Mouse (Mus musculus) liver, embryonic 14.5 days (tissue): ENCODE measurements around the gene Sh3bp4.

Source experiments
- CTCF ChIP-seq: IDR thresholded peaks from 2 replicates; pipeline ENCODE4 v1.5.1; 2016; ENCODE audit warnings: antibody characterized with exemption, low read depth, control low read depth
- EP300 ChIP-seq: IDR thresholded peaks from 2 replicates; pipeline ENCODE4 v1.6.1; 2016; ENCODE audit warnings: antibody characterized with exemption, low read depth

DNA sequence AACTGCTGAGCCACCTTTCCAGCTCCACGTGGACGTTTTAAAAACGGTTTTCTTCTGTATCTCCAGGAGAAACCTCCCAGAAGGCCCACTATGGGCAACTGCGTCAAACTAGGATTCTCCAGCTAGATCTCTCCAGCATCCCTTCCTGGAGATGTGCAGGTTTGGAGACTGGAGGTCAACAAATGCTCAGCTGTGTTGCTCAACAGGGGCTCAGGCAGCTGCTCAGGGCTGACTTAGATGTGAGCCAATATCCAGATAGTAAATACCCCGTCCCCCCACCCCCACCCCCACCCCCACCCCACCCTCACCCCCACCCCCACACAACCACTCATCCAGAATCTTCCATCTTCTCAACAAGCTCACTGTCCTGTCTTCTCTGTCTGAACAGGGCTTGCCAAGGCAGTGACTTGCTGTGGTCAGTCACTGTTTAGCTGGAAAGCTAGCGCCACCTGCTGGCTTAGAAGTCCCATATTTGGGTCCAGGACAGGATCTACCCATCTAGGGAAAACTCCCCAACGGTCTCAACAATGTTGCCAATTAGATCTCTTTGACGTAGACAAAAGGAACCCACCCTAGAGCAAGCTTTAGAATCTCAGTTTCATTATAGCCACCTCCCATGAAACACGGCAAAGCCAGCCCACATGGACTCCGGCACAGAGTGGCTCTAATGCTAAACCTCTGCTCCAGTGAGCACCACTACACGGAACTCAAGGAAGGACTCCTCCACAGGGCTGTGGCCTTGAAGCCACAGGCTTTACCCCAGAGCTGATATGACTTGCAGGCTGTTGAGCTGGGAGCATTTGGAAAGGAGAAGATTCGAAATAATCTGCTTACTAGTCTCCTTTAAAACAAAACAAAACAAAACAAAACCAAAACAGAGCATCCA, 125.9 kb downstream of the Sh3bp4 start:
- TF ChIP-seq CTCF = peak; percentile 73
- TF ChIP-seq EP300 = no peak
